Mouse (Mus musculus) stomach, embryonic 15.5 days (tissue): ENCODE measurements around the gene Rcor2. TPM values are rescaled to one million over a fixed set of nuclear protein-coding genes. Genes with fewer than 3 reads are reported as not detected.

Source experiments
- ATAC-seq: fragments of 200-750 bp; cut with Nextera tagmentation; 2 replicates; pipeline ENCODE4 v1.8.0; 2017; ENCODE audit warnings: low read depth, moderate number of reproducible peaks, moderate TSS enrichment; ENCODE audit not compliant: insufficient read depth, low FRiP score
- H3K27ac ChIP-seq: fragments of 300-500 bp; sonication (generic); 2 replicates; pipeline ENCODE4 v1.5.1; 2015; ENCODE audit warnings: mild to moderate bottlenecking, inconsistent platforms
- H3K27me3 ChIP-seq: fragments of 300-500 bp; sonication (generic); replicated peaks from 2 replicates; pipeline ENCODE4 v1.6.1; 2015; ENCODE audit warnings: inconsistent platforms
- H3K36me3 ChIP-seq: fragments of 300-500 bp; sonication (generic); 2 replicates; pipeline ENCODE4 v1.6.1; 2015; ENCODE audit warnings: inconsistent platforms
- H3K4me1 ChIP-seq: fragments of 300-500 bp; sonication (generic); 2 replicates; pipeline ENCODE4 v1.6.1; 2015; ENCODE audit warnings: inconsistent platforms
- H3K4me2 ChIP-seq: fragments of 300-500 bp; sonication (generic); 2 replicates; pipeline ENCODE4 v1.6.1; 2015; ENCODE audit warnings: mild to moderate bottlenecking, inconsistent platforms
- H3K4me3 ChIP-seq: fragments of 300-500 bp; sonication (generic); replicated peaks from 2 replicates; pipeline ENCODE4 v1.5.1; 2015; ENCODE audit warnings: inconsistent platforms
- H3K9ac ChIP-seq: fragments of 300-500 bp; sonication (generic); 2 replicates; pipeline ENCODE4 v1.6.1; 2015; ENCODE audit warnings: inconsistent platforms
- H3K9me3 ChIP-seq: fragments of 300-500 bp; sonication (generic); 2 replicates; pipeline ENCODE4 v1.6.1; 2016; ENCODE audit warnings: inconsistent platforms
- WGBS: fragments of 180-500 bp; shearing (Covaris S2); methylation state at CpG from one replicate; pipeline ENCODE4 v1.1.7; 2015; 5-methylcytosine and 5-hydroxymethylcytosine counted together
- polyA plus RNA-seq: library from polyadenylated mRNA; unstranded; fragments of >200 nt; fragmentation: Nextera tagmentation; extraction: Ambion mirVana; gene quantifications from 2 replicates; pipeline ENCODE4 v1.2.1, GENCODE M21; 2015

Rcor2 gene
- polyA plus RNA-seq, 1 experiment from 2014 or later = 13.4 TPM

DNA sequence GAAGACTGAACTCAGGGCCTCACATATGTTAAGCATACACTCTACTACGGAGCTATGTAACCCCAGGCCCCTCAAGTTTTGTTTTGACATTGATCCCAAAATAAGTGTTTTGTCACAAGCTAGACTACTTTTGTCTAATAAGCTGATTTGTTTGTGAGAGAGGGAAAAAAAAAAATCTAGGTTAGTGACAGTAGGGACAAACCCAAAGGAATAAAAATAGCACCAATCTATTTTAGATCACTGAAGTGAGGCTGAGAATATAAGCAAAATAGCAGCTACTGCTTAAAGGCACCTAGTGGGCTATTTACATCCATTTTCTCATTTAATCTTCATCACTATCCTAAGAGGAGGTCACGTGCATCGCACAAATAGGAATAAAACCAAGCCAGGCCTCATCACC lies 27.6 kb upstream of the Rcor2 start:
- no peak for ATAC-seq

DNA sequence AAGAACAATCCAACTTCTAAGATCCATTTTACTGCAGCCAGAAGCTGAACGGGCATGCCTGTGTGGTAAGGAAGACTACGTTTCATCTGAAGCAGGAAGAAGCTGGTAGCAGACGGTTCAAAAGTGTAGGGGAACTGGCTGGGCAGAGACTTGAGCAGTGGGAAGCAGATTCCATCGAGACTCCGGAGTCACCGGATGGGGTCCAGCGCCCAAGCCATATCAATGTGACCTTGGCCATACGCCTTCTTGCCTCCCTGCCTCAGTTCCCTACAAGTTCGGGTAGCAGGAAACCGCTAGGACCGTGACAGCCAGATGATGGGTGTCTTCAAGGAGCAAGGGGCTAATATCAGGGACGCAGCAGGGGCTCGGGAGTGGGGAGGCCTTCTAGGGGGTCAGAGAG lies 26.8 kb upstream of the Rcor2 start:
- ATAC-seq = no peak
- peak overlapping the region; percentile 88 for H3K4me2 ChIP-seq
- WGBS = 1% methylated on average over 13 of the region's 13 CpGs

More for the DNA sequence above, 27.6 kb upstream of the Rcor2 start:
- Histone ChIP-seq H3K4me2 (peak overlapping the region; percentile 88), H3K9me3 (no peaks in the 10 kb centered on the region), H3K4me1 (peaks cover 7% of the 10 kb centered on the region), H3K36me3 (peaks cover 5% of the 10 kb centered on the region), H3K27me3 (no peaks in the 10 kb centered on the region), H3K4me3 (peak overlapping the region; percentile 86; the same call in 1 of the 2 replicates), H3K9ac (peak overlapping the region; percentile 69; the same call in 1 of the 2 replicates), H3K27ac (no peak overlapping the region)
- WGBS = 90% methylated on average over 3 of the region's 3 CpGs

DNA sequence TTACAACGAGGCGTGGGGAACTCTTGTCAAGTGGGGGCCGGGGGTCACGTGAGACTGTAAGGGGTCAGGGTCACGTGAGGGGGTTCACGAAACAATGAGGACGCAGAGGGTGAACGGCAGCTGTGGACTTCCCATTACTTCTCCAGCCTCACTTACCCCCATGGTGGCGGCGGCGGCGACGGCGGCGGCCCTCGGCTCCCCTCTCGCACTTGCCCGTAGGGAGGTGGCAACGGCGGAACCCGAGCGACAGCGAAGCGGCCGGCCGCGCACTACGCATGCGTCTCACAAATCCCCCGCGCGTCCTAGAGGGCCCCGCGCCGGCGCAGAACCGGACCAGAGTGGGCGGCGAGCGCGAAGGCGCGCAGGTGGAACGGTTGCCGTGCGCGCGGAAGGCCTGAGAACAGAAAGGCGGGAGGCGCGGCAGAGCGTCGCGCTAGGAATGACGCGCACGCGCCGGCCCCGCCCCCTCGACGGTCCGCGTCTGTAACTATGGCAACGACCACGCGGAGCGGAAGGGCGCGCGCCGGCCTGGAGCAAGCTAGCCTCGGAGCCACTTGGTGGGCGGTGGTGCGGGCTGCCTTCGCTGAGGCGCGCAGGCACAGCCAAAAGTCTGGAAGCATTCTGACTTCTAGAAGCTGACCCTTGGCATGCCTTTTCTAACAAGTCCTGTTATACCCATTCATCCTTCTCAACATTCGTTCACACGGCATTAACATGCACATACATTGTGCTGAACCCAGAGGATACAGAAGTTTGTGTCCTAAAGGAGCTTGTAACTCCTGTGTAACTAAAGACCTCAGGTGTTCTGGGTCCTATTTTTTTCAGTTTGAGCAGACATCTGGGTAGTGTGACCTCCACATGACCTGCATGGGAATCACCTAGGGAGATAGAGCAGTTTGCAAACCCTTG lies 26.1 kb upstream of the Rcor2 start, which contains the start of gene Naa40:
Gene Naa40, minus strand, starts transcription at position 402 of the 909 bp plus-strand sequence.
- peak; percentile 97 for ATAC-seq
- under 1% methylated on average over 79 of the region's 80 CpGs for WGBS
- Histone ChIP-seq H3K4me3 (peak within 1 kb of the TSS; percentile 86), H3K9me3 (no peaks in the 10 kb centered on the region), H3K4me2 (peak within 1 kb of the TSS; percentile 88), H3K36me3 (peaks cover 5% of the 10 kb centered on the region), H3K27me3 (no peaks in the 10 kb centered on the region), H3K9ac (peak within 1 kb of the TSS; percentile 69), H3K4me1 (peaks cover 7% of the 10 kb centered on the region), H3K27ac (peak within 1 kb of the TSS; percentile 89)

More for the DNA sequence above, 26.8 kb upstream of the Rcor2 start:
- Histone ChIP-seq H3K27me3 (no peaks in the 10 kb centered on the region), H3K4me3 (peak overlapping the region; percentile 86), H3K27ac (peak overlapping the region; percentile 89), H3K9me3 (no peaks in the 10 kb centered on the region), H3K9ac (peak overlapping the region; percentile 69), H3K36me3 (peaks cover 5% of the 10 kb centered on the region), H3K4me1 (peaks cover 7% of the 10 kb centered on the region)

DNA sequence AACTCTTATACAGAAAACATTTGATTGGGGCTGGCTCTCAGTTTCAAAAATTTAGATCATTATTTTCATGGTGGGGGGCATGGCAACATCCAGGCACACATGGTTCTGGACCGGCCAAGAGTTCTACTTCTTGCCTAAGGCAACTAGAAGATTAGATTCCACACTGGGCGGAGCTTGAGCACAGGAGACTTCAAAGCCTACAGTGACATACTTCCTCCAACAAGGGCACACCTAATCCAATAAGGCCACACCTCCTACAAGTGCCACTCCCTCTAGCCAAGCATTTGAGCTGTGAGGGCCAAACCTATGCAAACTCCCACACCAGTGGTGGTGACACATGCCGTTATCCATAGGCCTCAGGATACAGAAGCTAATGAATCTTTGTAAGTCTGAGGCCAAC lies 21.1 kb upstream of the Rcor2 start:
- Histone ChIP-seq H3K9me3 (no peaks in the 10 kb centered on the region), H3K9ac (no peak overlapping the region), H3K4me1 (no peaks in the 10 kb centered on the region), H3K27me3 (no peaks in the 10 kb centered on the region), H3K4me2 (no peak overlapping the region), H3K27ac (no peak overlapping the region), H3K36me3 (no peaks in the 10 kb centered on the region), H3K4me3 (no peak overlapping the region)
- 72% methylated on average over 3 of the region's 3 CpGs for WGBS
- ATAC-seq = no peak

DNA sequence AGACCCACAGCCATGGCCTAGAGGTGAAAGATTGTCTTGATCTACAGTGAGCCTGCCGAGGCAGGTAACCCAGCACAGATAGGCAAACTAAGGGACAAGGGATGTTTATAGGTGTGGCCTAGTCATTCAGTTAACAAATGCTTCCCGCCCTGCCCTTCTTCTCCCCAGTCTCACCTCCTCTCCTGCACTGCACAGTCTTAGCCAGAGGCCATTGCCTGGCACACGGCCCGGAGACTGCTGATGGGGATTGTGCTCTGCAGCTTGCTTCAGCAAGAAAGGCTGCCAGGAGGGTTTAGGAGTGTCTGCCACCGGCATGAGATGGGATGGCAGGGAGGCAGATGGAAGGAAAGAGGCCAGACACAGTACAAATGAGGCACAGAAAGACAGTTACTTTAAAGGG lies 9.2 kb upstream of the Rcor2 start:
- Histone ChIP-seq H3K4me1 (no peaks in the 10 kb centered on the region), H3K4me3 (no peak overlapping the region), H3K27me3 (no peaks in the 10 kb centered on the region), H3K9ac (no peak overlapping the region), H3K9me3 (no peaks in the 10 kb centered on the region), H3K36me3 (no peaks in the 10 kb centered on the region), H3K27ac (no peak overlapping the region), H3K4me2 (no peak overlapping the region)
- WGBS = 75% methylated on average over 5 of the region's 5 CpGs
- ATAC-seq = no peak

DNA sequence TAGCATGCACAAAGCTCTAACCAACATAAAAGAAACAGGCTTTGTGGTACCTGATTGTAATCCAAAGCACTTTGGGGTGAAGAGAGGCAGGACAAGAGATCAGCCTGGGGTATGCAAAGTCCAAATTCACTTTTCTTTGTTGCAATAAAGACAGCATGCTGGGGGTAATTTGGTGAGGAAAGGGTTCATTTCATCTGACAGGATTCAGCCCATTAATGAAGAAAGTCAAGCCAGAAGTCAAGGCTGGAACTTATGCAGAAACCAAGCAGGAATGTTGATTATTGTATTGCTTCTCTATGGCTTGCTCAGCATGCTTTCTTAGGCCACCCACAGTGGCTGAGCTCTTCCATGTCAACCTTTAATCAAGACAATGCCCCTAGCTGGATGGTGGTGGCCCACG lies 5.6 kb upstream of the Rcor2 start:
- Histone ChIP-seq H3K4me3 (no peak overlapping the region), H3K4me2 (no peak overlapping the region), H3K27me3 (no peaks in the 10 kb centered on the region), H3K36me3 (no peaks in the 10 kb centered on the region), H3K9ac (no peak overlapping the region), H3K27ac (no peak overlapping the region), H3K4me1 (peaks cover 23% of the 10 kb centered on the region), H3K9me3 (no peaks in the 10 kb centered on the region)
- ATAC-seq = no peak
- WGBS = 92% methylated on average over 1 of the region's 1 CpGs

DNA sequence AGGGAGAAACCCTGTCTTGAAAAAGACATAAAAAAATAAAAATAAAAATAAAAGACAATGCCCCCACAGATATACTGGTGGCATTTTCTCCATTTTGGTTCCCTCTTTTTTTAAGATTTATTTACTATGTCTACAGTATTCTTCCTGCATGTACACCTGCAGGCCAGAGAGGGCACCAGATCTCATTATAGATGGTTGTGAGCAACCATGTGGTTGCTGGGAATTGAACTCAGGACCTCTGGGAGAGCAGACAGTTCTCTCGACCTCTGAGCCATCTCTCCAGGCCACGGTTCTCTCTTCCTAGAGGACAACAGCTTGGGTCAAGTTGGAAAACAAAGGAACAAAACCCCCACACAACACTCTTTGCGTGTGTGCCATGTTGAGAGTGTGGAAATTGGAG lies 5.2 kb upstream of the Rcor2 start:
- no peak overlapping the region for H3K4me3 ChIP-seq
- peaks cover 28% of the 10 kb centered on the region for H3K4me1 ChIP-seq
- no peak overlapping the region for H3K9ac ChIP-seq
- 95% methylated on average over 3 of the region's 3 CpGs for WGBS
- no peaks in the 10 kb centered on the region for H3K9me3 ChIP-seq
- H3K36me3 ChIP-seq = no peaks in the 10 kb centered on the region
- no peaks in the 10 kb centered on the region for H3K27me3 ChIP-seq
- H3K27ac ChIP-seq = no peak overlapping the region
- ATAC-seq = no peak
- H3K4me2 ChIP-seq = no peak overlapping the region

DNA sequence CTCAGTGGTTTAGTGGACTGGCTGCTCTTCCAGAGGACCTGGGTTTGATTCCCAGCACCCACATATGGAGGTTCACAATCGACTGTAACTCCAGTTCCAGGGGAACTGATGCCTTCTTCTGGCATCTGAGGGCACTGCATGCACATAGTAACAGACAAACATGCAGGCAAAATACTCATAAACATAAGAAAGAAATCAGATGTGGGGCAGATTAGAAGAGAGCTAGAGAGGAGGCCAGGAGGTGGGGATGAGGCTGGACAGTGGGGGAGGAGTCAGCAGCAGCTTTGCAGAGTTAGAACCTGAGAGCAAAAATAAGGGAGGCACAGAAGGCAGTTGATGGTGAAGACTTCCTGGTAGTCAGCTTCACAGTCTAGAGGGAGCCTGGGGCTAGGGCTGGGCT lies 4.5 kb upstream of the Rcor2 start:
- Histone ChIP-seq H3K4me2 (no peak overlapping the region), H3K27me3 (no peaks in the 10 kb centered on the region), H3K4me1 (peaks cover 34% of the 10 kb centered on the region), H3K9ac (no peak overlapping the region), H3K27ac (no peak overlapping the region), H3K36me3 (no peaks in the 10 kb centered on the region), H3K4me3 (no peak overlapping the region), H3K9me3 (no peaks in the 10 kb centered on the region)
- ATAC-seq = no peak
- 86% methylated on average over 1 of the region's 1 CpGs for WGBS

DNA sequence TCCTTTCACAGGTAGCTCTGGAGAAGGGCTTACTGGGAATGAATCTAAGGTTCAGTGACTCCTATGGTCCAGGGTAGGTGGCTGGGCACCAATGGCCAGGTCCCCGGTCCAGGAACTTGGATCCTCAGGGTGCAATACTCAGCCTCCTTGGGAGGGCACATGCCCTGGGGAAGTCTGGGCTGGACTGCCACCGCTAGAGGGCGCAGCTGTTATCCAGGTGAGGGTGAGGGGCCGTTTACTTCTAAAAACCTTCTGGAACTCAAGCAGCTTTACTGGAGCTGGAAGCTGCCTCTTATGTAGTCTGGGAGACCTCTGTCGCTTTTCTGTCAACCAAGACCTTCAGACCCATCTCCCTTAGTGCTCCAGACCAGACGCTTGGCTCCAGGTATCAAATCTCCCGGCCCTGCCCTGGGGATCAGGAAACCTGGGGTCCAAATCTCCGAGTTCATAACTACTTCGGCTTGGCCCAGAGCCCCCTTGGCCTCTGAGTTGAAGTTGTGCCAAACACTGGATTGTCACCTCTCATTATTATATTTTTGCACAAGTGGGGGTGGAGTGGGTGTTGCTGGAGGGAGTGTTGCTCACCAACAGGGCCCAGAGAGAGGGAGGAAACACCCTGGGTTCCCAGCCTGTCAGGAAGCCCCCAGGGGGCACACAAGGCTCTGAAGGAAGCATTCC lies 2.9 kb upstream of the Rcor2 start:
- Histone ChIP-seq H3K4me2 (no peak overlapping the region), H3K9ac (no peak overlapping the region), H3K9me3 (no peaks in the 10 kb centered on the region), H3K27ac (peak overlapping the region; percentile 88; the same call in 1 of the 2 replicates), H3K27me3 (no peaks in the 10 kb centered on the region), H3K4me3 (no peak overlapping the region), H3K4me1 (peaks cover 43% of the 10 kb centered on the region), H3K36me3 (no peaks in the 10 kb centered on the region)
- no peak for ATAC-seq
- 21% methylated on average over 9 of the region's 9 CpGs for WGBS

DNA sequence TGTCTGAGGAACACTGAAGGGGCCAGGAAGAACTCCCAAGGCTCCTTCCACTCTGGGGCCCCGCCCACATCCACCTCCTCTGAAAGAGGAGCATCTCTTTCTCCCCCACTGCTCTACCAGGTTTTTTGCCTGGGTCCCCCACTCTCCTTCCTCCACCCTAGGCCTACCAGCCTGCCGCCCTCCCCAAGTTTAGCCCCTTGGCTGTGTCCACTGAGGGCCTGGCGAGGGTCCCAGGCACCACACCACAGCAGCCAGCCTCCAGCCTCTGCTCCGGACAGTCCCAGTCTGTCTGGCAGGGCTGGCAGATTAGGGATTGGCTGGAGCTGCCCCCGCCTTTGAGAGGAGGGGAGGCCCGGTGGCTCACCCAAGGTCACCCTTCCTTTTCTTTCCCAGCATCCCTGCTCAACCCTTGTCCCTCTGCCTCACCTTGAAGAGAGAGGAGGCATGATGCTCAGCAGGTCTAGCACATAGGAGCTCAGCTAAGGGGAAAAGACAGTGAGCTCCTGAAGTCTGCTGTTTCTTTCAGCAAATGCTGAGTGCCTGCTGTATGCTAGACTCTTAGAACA lies 2.3 kb upstream of the Rcor2 start:
- Histone ChIP-seq H3K27ac (peak overlapping the region; percentile 88), H3K9ac (no peak overlapping the region), H3K4me2 (no peak overlapping the region), H3K36me3 (no peaks in the 10 kb centered on the region), H3K4me1 (peaks cover 49% of the 10 kb centered on the region), H3K4me3 (no peak overlapping the region), H3K9me3 (no peaks in the 10 kb centered on the region), H3K27me3 (no peaks in the 10 kb centered on the region)
- WGBS = 32% methylated on average over 6 of the region's 6 CpGs
- ATAC-seq = no peak

DNA sequence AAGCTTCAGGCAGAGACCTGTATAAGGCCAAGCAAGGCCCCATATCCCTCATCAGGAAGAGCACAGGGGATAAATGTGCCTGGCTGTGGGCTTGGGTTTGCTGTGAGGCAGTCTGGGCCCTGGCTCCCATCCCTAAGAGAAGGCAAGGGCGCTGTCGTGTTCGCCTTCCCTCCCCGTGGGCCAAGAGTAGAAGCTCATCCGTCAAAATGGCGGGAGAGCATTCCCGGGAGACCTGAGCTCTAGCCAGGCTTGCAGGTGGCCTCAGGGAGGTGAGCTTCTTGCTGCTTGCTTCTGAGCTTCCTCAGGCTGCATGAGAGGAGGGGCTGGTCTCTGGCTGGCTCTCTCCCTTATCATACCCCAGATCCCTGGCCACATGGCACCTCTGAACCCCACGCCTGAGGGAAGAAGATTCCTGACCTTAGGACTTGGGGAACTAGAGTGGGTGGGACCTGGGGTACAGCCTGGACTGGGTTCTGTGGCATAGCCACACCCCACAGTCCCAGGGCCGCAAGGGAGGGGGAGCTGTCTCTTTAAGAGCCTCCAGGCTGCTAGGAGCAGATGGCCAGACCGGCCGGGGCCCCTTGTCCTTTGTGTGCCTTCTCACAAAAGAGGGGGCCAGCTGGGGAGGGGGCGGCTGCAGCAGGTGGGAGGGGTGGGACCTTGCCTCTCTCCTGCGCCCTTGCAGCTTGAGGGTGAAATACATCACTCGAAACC lies 1.5 kb upstream of the Rcor2 start:
- Histone ChIP-seq H3K4me1 (peaks cover 51% of the 10 kb centered on the region), H3K9me3 (no peaks in the 10 kb centered on the region), H3K9ac (no peak overlapping the region), H3K27ac (peak overlapping the region; percentile 88), H3K4me2 (peak overlapping the region; percentile 24), H3K4me3 (no peak overlapping the region), H3K27me3 (no peaks in the 10 kb centered on the region), H3K36me3 (no peaks in the 10 kb centered on the region)
- WGBS = 22% methylated on average over 14 of the region's 14 CpGs
- peak; percentile 29 for ATAC-seq
